Mouse (Mus musculus) brain, embryonic 18.5 days (tissue): ENCODE data around the gene Rbm20.
A peak's percentile ranks its signal among the peaks of the same experiment; 100 is the strongest.
"Not testable (repeated sequence)": the region's sequence is repeated elsewhere in the genome, so short reads cannot be mapped to it uniquely, and the experiment has no call there.

ENCODE experiments used
- DNase-seq: peaks from one replicate; pipeline ENCODE4 v3.0.0-alpha.2; 2012; ENCODE audit warnings: low read depth, low spot score

Gene Rbm20

GRCm38 (mm10) chr19:53902739-53903487, 225.8 kb downstream of the Rbm20 start:
- peak; percentile 94 for DNase-seq

DNA sequence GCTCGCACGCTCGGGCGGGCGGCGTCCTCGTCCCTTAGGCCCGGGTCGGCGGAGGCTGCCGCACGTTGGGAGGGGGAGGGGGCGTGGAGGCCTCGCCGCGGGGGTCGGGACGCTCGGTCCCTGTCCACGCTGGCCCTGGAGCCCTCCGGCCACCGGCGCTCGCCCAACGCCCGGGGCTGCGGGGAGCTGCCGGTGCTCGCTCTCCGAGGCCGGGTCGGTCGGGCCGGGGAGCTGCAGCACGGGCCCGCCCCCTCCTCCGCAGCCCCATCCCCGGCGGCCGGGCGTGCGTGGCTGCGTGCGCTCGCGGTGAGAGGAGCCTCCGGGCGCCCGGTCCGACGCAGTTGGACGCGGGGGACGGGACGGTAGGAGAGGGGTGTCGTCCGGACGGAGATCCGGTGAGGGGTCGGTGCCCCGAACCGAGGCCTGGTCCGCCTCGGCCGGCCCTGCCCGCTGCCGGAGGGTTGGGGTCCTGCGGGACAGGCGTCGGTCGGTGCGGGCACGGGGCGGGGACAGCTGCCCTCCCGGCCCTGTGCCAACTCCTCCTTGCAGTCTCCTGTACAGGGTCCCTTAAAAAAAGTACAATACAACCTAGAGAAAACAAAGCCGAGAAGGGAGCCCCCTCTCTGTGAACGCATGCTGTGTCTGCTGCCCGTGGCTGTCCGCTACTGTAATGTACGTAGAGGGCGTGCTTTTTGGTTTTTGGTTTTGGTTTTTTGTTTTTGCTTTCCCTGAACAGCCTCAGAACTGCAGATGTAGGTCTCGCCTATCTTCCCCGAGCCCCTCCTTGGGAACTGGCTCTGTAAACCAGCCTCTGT, 226.6 kb downstream of the Rbm20 start:
- DNase-seq: no peak

- no peak for DNase-seq
These were observed 227.9 kb downstream of the Rbm20 start for GRCm38 (mm10) chr19:53904833-53905480.

GRCm38 (mm10) chr19:53906033-53906702, 229.1 kb downstream of the Rbm20 start:
- no peak for DNase-seq

DNA sequence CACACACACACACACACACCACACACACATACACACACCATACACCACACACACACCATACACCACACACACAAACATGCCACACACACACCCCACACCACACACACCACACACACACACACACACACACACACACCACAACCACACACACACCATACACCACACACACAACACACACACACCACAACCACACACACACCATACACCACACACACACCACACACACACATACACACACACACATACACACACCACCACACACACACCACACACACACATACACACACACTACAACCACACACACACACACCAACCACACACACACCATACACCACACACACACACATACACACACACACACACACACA, 229.6 kb downstream of the Rbm20 start:
- not testable (repeated sequence) for DNase-seq

GRCm38 (mm10) chr19:53914950-53915349, 237.8 kb downstream of the Rbm20 start:
- DNase-seq: no peak
